Mouse (Mus musculus) mouse embryonic stem cell (cell line): Measurements from ENCODE around the gene Aspg.

Experiments used
- in situ Hi-C, 2 experiments: fragments of 300-500 bp; cut with MboI; formaldehyde crosslinking; loops; 1 replicate in 1 of 2; 3 replicates in 1 of 2; pipeline ENCODE4 v1.14.3; 2019 to 2020; ENCODE audit warnings: low sequenced_read_pairs in 2 of 2, low pct_unique_long_range_greater_than_20kb in 1 of 2, mixed read lengths in 1 of 2; ENCODE audit not compliant: unreplicated experiment in 1 of 2

Aspg gene

DNA sequence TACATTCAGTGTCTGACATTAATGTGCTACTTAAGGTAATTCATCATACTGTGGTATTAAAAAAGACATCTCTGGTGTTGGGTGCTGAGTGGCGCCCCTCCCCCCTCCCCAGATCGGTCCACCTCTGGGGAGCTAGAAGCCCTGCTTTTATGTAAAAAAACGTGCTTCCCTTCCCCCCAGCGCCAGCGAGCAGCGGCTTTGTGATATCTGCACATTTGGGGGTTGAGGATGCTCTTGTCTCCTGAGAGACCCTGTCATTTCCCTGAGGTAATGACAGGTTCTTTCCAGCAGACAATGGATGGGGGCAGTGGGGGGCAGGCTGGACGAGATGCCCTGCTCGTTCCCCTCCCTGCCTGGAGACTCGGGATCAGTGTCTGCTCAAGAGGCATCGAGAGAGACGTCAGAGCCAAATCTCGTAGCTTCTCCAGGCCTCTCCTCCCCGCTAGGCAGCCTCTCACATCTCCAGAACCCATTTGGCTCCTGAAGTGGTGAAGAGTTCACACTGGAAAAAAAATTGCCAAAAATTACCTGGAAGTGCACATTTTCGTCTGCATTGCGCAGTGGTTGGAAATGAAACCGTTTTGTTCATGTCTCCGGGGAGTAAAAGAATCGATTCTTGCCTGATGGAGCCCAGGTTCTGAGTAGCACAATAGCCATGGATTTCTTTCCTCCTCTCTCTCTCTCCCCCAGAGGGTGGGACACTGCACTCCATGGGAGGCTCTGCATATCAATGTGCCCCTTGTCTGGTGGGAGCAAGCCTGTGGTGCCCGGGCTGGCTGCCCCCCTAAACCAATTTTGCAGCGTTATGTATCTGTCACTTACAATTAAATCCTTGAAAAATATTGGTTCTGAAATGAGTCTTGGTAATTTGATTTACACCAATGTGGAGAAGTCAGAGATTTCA is 64.4 kb downstream of the Aspg start:
- in situ Hi-C loops, result no loop called here

DNA sequence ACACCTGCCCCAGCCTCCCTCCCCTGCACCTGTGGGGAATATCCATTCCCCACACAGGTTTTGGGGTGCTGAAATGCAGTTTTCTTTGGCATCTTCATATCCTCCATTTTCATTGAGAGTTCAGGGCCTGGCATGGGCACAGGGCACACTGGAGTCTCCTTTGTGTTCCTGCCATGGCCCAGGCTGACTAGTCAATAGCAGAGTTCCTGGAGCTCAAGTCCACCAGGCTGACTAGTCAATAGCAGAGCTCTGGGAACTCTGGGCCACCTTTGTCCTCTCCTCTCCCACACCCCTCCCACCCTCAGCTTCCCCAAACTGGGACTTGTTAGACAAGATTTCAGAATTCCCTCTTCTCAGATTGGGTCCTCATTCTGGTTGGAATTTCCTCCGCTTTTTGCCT is 65.2 kb downstream of the Aspg start:
- in situ Hi-C loops, result no loop called here

DNA sequence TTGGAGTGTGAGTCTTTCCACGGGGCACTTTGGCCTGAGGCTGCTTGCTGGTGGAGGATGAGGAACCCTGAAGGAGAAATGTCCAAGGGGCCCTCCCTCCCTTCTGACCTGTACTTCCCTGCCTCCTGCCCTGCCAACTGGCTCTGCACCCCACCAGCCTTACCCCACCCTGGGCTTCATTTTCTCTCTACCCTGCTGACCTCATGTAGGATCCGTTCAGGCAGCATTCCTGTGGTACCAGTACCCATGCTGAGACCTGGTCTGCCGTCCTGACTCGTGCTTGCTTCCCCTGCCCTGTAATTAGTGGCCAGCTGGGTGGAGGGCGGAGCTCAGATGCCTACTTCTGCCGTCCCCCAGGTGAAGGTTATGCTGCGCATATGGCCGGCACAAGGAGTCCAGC is 65.7 kb downstream of the Aspg start:
- in situ Hi-C loops, result no loop called here
